Mouse (Mus musculus): ENCODE measurements around the gene Dusp8. TPM values are rescaled to one million over a fixed set of nuclear protein-coding genes. Genes with fewer than 3 reads are reported as not detected.
"Not testable (repeated sequence)": the region's sequence is repeated elsewhere in the genome, so short reads cannot be mapped to it uniquely, and the experiment has no call there.

The Dusp8 gene
- polyA plus RNA-seq (2016; fragmentation: Nextera tagmentation; extraction: Ambion mirVana), result 61.6 and 63.6 TPM in 2 replicates

- H3K27ac ChIP-seq, result peak within 1 kb of the TSS; percentile 82
- H3K36me3 ChIP-seq, result no peaks in the 10 kb centered on the region
- under 1% methylated on average over 62 of the region's 63 CpGs for WGBS
- peak within 1 kb of the TSS; percentile 88 for H3K4me2 ChIP-seq (replicated peaks)
- peak; percentile 85 for ATAC-seq (ENCODE audit: low FRiP score, low read depth)
- peak within 1 kb of the TSS; percentile 92 for H3K4me3 ChIP-seq
- peaks cover 26% of the 10 kb centered on the region for H3K27me3 ChIP-seq (replicated peaks)
- H3K4me1 ChIP-seq, result peaks cover 52% of the 10 kb centered on the region
- no peaks in the 10 kb centered on the region for H3K9me3 ChIP-seq
- peak within 1 kb of the TSS; percentile 96 for H3K9ac ChIP-seq
Observed at GRCm38 (mm10) chr7:142095183-142095931, at the start of gene Dusp8. Gene Dusp8 (minus strand): TSS chr7:142095843.

- H3K9ac ChIP-seq, result no peak within 1 kb of the TSS
- 78% methylated on average over 1 of the region's 1 CpGs for WGBS
- no peak within 1 kb of the TSS for H3K27ac ChIP-seq
- H3K27me3 ChIP-seq (replicated peaks), result no peaks in the 10 kb centered on the region
- H3K36me3 ChIP-seq, result no peaks in the 10 kb centered on the region
- no peaks in the 10 kb centered on the region for H3K9me3 ChIP-seq
- ATAC-seq (ENCODE audit: low FRiP score, low read depth), result no peak
- H3K4me3 ChIP-seq, result no peak within 1 kb of the TSS
- H3K4me2 ChIP-seq (replicated peaks), result no peak within 1 kb of the TSS
- H3K4me1 ChIP-seq, result no peaks in the 10 kb centered on the region
Observed at GRCm38 (mm10) chr7:142144507-142144906, 48.9 kb upstream of the Dusp8 start, which contains the start of gene Gm45337. Gene Gm45337 (minus strand): TSS chr7:142144607.

- not testable (repeated sequence) for H3K4me2 ChIP-seq (replicated peaks); H3K27ac ChIP-seq; H3K4me3 ChIP-seq; H3K27me3 ChIP-seq (replicated peaks); H3K4me1 ChIP-seq; H3K9me3 ChIP-seq; H3K36me3 ChIP-seq; ATAC-seq (ENCODE audit: low FRiP score, low read depth); H3K9ac ChIP-seq
- 67% methylated on average over 1 of the region's 1 CpGs for WGBS
Observed at GRCm38 (mm10) chr7:142143506-142144010, 47.9 kb upstream of the Dusp8 start.

GRCm38 (mm10) chr7:142140696-142141095 is 45.1 kb upstream of the Dusp8 start:
- ATAC-seq (ENCODE audit: low FRiP score, low read depth), result no peak
- no peak overlapping the region for H3K4me2 ChIP-seq (replicated peaks)
- 11% methylated on average over 1 of the region's 1 CpGs for WGBS

GRCm38 (mm10) chr7:142135934-142136333 is 40.3 kb upstream of the Dusp8 start, which contains the start of gene Gm39115:
Gene Gm39115 (minus strand): TSS chr7:142136034.
- not testable (repeated sequence) for H3K4me2 ChIP-seq (replicated peaks); ATAC-seq (ENCODE audit: low FRiP score, low read depth); H3K27ac ChIP-seq; H3K36me3 ChIP-seq; H3K4me1 ChIP-seq; H3K27me3 ChIP-seq (replicated peaks); H3K4me3 ChIP-seq; H3K9me3 ChIP-seq; H3K9ac ChIP-seq
- WGBS, result 49% methylated on average over 2 of the region's 2 CpGs

More at GRCm38 (mm10) chr7:142140696-142141095, 45.1 kb upstream of the Dusp8 start:
- no peaks in the 10 kb centered on the region for H3K4me1 ChIP-seq
- no peaks in the 10 kb centered on the region for H3K9me3 ChIP-seq
- H3K27me3 ChIP-seq (replicated peaks), result no peaks in the 10 kb centered on the region
- no peak overlapping the region for H3K27ac ChIP-seq
- no peak overlapping the region for H3K9ac ChIP-seq
- no peaks in the 10 kb centered on the region for H3K36me3 ChIP-seq
- H3K4me3 ChIP-seq, result no peak overlapping the region

- Histone ChIP-seq H3K4me1 (no peaks in the 10 kb centered on the region), H3K27ac (no peak overlapping the region), H3K9me3 (no peaks in the 10 kb centered on the region), H3K27me3 (replicated peaks) (no peaks in the 10 kb centered on the region), H3K4me2 (replicated peaks) (no peak overlapping the region), H3K4me3 (no peak overlapping the region), H3K9ac (no peak overlapping the region), H3K36me3 (no peaks in the 10 kb centered on the region)
- 57% methylated on average over 4 of the region's 4 CpGs for WGBS
- no peak for ATAC-seq (ENCODE audit: low FRiP score, low read depth)
Observed at GRCm38 (mm10) chr7:142134206-142134995, 38.8 kb upstream of the Dusp8 start.

GRCm38 (mm10) chr7:142128843-142129242 is 33.2 kb upstream of the Dusp8 start:
- no peaks in the 10 kb centered on the region for H3K27me3 ChIP-seq (replicated peaks)
- no peaks in the 10 kb centered on the region for H3K4me1 ChIP-seq
- ATAC-seq (ENCODE audit: low FRiP score, low read depth), result no peak
- H3K9me3 ChIP-seq, result no peaks in the 10 kb centered on the region
- no peaks in the 10 kb centered on the region for H3K36me3 ChIP-seq
- H3K27ac ChIP-seq, result no peak overlapping the region
- no peak overlapping the region for H3K4me2 ChIP-seq (replicated peaks)
- 70% methylated on average over 4 of the region's 4 CpGs for WGBS
- H3K9ac ChIP-seq, result no peak overlapping the region
- no peak overlapping the region for H3K4me3 ChIP-seq

GRCm38 (mm10) chr7:142120629-142121028 is 25.0 kb upstream of the Dusp8 start, which contains the start of gene Gm45618:
Gene Gm45618 (minus strand): TSS chr7:142120729.
- not testable (repeated sequence) for H3K4me1 ChIP-seq; H3K4me3 ChIP-seq; ATAC-seq (ENCODE audit: low FRiP score, low read depth); H3K27me3 ChIP-seq (replicated peaks); H3K9me3 ChIP-seq; H3K27ac ChIP-seq; H3K36me3 ChIP-seq; H3K4me2 ChIP-seq (replicated peaks); H3K9ac ChIP-seq
- WGBS, result 89% methylated on average over 1 of the region's 1 CpGs

- no peaks in the 10 kb centered on the region for H3K27me3 ChIP-seq (replicated peaks)
- no peak for ATAC-seq (ENCODE audit: low FRiP score, low read depth)
- H3K27ac ChIP-seq, result no peak overlapping the region
- H3K36me3 ChIP-seq, result no peaks in the 10 kb centered on the region
- no peak overlapping the region for H3K4me2 ChIP-seq (replicated peaks)
- 25% methylated on average over 5 of the region's 5 CpGs for WGBS
- no peak overlapping the region for H3K9ac ChIP-seq
- H3K9me3 ChIP-seq, result no peaks in the 10 kb centered on the region
- no peaks in the 10 kb centered on the region for H3K4me1 ChIP-seq
- H3K4me3 ChIP-seq, result no peak overlapping the region
Observed at GRCm38 (mm10) chr7:142119632-142120031, 24.0 kb upstream of the Dusp8 start.

GRCm38 (mm10) chr7:142104747-142105146 is 9.1 kb upstream of the Dusp8 start:
- no peak for ATAC-seq (ENCODE audit: low FRiP score, low read depth)
- WGBS, result 60% methylated on average over 5 of the region's 5 CpGs
- Histone ChIP-seq H3K9ac (no peak overlapping the region), H3K4me3 (no peak overlapping the region), H3K4me1 (no peaks in the 10 kb centered on the region), H3K27me3 (replicated peaks) (no peaks in the 10 kb centered on the region), H3K36me3 (no peaks in the 10 kb centered on the region), H3K27ac (no peak overlapping the region), H3K9me3 (no peaks in the 10 kb centered on the region), H3K4me2 (replicated peaks) (no peak overlapping the region)

GRCm38 (mm10) chr7:142097776-142098175 is 2.1 kb upstream of the Dusp8 start:
- H3K36me3 ChIP-seq, result no peaks in the 10 kb centered on the region
- H3K4me1 ChIP-seq, result peaks cover 28% of the 10 kb centered on the region
- H3K9ac ChIP-seq, result no peak overlapping the region
- WGBS, result 13% methylated on average over 9 of the region's 9 CpGs
- ATAC-seq (ENCODE audit: low FRiP score, low read depth), result no peak
- no peak overlapping the region for H3K4me2 ChIP-seq (replicated peaks)
- no peak overlapping the region for H3K4me3 ChIP-seq
- H3K9me3 ChIP-seq, result no peaks in the 10 kb centered on the region
- H3K27me3 ChIP-seq (replicated peaks), result peaks cover 26% of the 10 kb centered on the region
- H3K27ac ChIP-seq, result no peak overlapping the region

- no peak overlapping the region for H3K27ac ChIP-seq
- H3K9me3 ChIP-seq, result no peaks in the 10 kb centered on the region
- no peak overlapping the region for H3K9ac ChIP-seq
- ATAC-seq (ENCODE audit: low FRiP score, low read depth), result no peak
- H3K4me3 ChIP-seq, result no peak overlapping the region
- no peaks in the 10 kb centered on the region for H3K36me3 ChIP-seq
- H3K4me1 ChIP-seq, result peaks cover 38% of the 10 kb centered on the region
- peaks cover 26% of the 10 kb centered on the region for H3K27me3 ChIP-seq (replicated peaks)
- 69% methylated on average over 4 of the region's 4 CpGs for WGBS
- 0 out of 2 replicates have a peak overlapping the region, but pooled peaks have one; percentile 88 for H3K4me2 ChIP-seq (replicated peaks)
Observed at GRCm38 (mm10) chr7:142096701-142097100, 1.1 kb upstream of the Dusp8 start.

All from neural tube, embryonic 12.5 days (tissue).